ENCODE assay signal across 27 mouse cellular contexts in genomic region chr8:125406453-125406852, GRCm38 (mm10).
DNase-seq lines count a peak whose midpoint lies in the region; ATAC-seq and TF ChIP-seq lines count a peak whose summit lies in the region.
"Had no signal": no experiment of that assay in that cellular context is flagged by ENCODE, and none has a peak within 500 bp of the region (broad histone marks: within the 10 kb centered on the region; RNA-seq: fewer than 3 reads in every experiment).

No protein-coding gene starts in this region.

- H3K36me3 ChIP-seq in heart, embryonic 13.5 days = 0 out of 2 replicates have a peak, but pooled peaks cover 2% of the 10 kb centered on the region
- no peaks in the 10 kb centered on the region for H3K36me3 ChIP-seq in hindbrain, embryonic 10.5 days
- no peaks in the 10 kb centered on the region for H3K36me3 ChIP-seq in hindbrain, embryonic 13.5 days
- no peaks in the 10 kb centered on the region for H3K36me3 ChIP-seq in midbrain, embryonic 16.5 days (ENCODE audit: control insufficient read depth, insufficient read depth, low read length)
- H3K36me3 ChIP-seq in midbrain, embryonic 10.5 days = no peaks in the 10 kb centered on the region
- H3K36me3 ChIP-seq in stomach, postnatal 0 days (ENCODE audit: control insufficient read depth, insufficient read depth, low read length) = no peaks in the 10 kb centered on the region
- H3K36me3 ChIP-seq: limb, embryonic 13.5 days; lung, embryonic 15.5 days; midbrain, embryonic 12.5 days; neural tube, embryonic 12.5 days had no signal

- TF ChIP-seq EP300 in stomach, postnatal 0 days (optimal IDR thresholded peaks at IDR 0.05) = no peak

- DNase-seq in heart, adult 8-10 months (ENCODE audit: low spot score) = no peak
- no peak for DNase-seq in hindbrain, embryonic 10.5 days (ENCODE audit: low spot score)
- no peak for DNase-seq in midbrain, embryonic 10.5 days (ENCODE audit: low spot score)
- DNase-seq in stomach, postnatal 0 days (ENCODE audit: low spot score) = no peak
- DNase-seq: adrenal gland, postnatal 36 days; cerebellum, adult 18-20 months; cerebellum, postnatal 14 days; gastrocnemius, adult 2 months; gastrocnemius, postnatal 36 days; heart, adult 2 months; kidney, adult 8-10 months; kidney, postnatal 4 days; right cerebral cortex, postnatal 4 days; thymus, adult 2 months; thymus, postnatal 36 days had no signal

- no peak overlapping the region for H3K4me3 ChIP-seq in heart, embryonic 13.5 days
- no peak overlapping the region for H3K4me3 ChIP-seq in hindbrain, embryonic 10.5 days
- H3K4me3 ChIP-seq in hindbrain, embryonic 13.5 days = no peak overlapping the region
- no peak overlapping the region for H3K4me3 ChIP-seq in midbrain, embryonic 16.5 days (ENCODE audit: low read depth, low read length)
- no peak overlapping the region for H3K4me3 ChIP-seq in midbrain, embryonic 10.5 days
- no peak overlapping the region for H3K4me3 ChIP-seq in stomach, postnatal 0 days (ENCODE audit: low read depth, low read length)
- H3K4me3 ChIP-seq: erythroblast, embryonic 14.5 days; gastrocnemius, adult 2 months; heart, adult 2 months; limb, embryonic 13.5 days; lung, embryonic 15.5 days; midbrain, embryonic 12.5 days; neural tube, embryonic 12.5 days had no signal

- H3K9me3 ChIP-seq in heart, embryonic 13.5 days = peaks cover 14% of the 10 kb centered on the region
- peaks cover 15% of the 10 kb centered on the region for H3K9me3 ChIP-seq in hindbrain, embryonic 10.5 days
- no peaks in the 10 kb centered on the region for H3K9me3 ChIP-seq in hindbrain, embryonic 13.5 days
- H3K9me3 ChIP-seq in midbrain, embryonic 16.5 days (replicated peaks; ENCODE audit: control insufficient read depth, low read length, poor library complexity, severe bottlenecking) = no peaks in the 10 kb centered on the region
- H3K9me3 ChIP-seq in midbrain, embryonic 10.5 days (replicated peaks) = peaks cover 13% of the 10 kb centered on the region
- 0 out of 2 replicates have a peak, but pooled peaks cover 3% of the 10 kb centered on the region for H3K9me3 ChIP-seq in stomach, postnatal 0 days (ENCODE audit: control insufficient read depth, low read length)
- H3K9me3 ChIP-seq: lung, embryonic 15.5 days had no signal

- WGBS in heart, embryonic 13.5 days = 31% methylated on average over 5 of the region's 5 CpGs
- 64% methylated on average over 5 of the region's 5 CpGs for WGBS in hindbrain, embryonic 10.5 days
- 61% methylated on average over 5 of the region's 5 CpGs for WGBS in hindbrain, embryonic 13.5 days
- 59% methylated on average over 5 of the region's 5 CpGs for WGBS in midbrain, embryonic 16.5 days
- 65% methylated on average over 5 of the region's 5 CpGs for WGBS in midbrain, embryonic 10.5 days
- 68% methylated on average over 5 of the region's 5 CpGs for WGBS in stomach, postnatal 0 days

- TF ChIP-seq CTCF in stomach, postnatal 0 days (IDR thresholded peaks at IDR 0.05; ENCODE audit: low read depth) = no peak

- H3K4me2 ChIP-seq in heart, embryonic 13.5 days = no peak overlapping the region
- H3K4me2 ChIP-seq in hindbrain, embryonic 13.5 days = no peak overlapping the region
- H3K4me2 ChIP-seq in midbrain, embryonic 16.5 days (ENCODE audit: low read length) = no peak overlapping the region
- H3K4me2 ChIP-seq in stomach, postnatal 0 days (replicated peaks; ENCODE audit: low read depth) = no peak overlapping the region
- H3K4me2 ChIP-seq: limb, embryonic 13.5 days; liver, embryonic 11.5 days; lung, embryonic 15.5 days; midbrain, embryonic 12.5 days; neural tube, embryonic 12.5 days had no signal

- H3K27ac ChIP-seq in heart, embryonic 13.5 days (replicated peaks) = peak overlapping the region; percentile 64
- H3K27ac ChIP-seq in hindbrain, embryonic 10.5 days = peak overlapping the region; percentile 12; the same call in 1 of the 2 replicates
- H3K27ac ChIP-seq in hindbrain, embryonic 13.5 days = no peak overlapping the region
- no peak overlapping the region for H3K27ac ChIP-seq in midbrain, embryonic 16.5 days (ENCODE audit: low read length)
- no peak overlapping the region for H3K27ac ChIP-seq in midbrain, embryonic 10.5 days (replicated peaks)
- no peak overlapping the region for H3K27ac ChIP-seq in stomach, postnatal 0 days (replicated peaks)
- H3K27ac ChIP-seq: gastrocnemius, adult 2 months; heart, adult 2 months; kidney, postnatal 0 days; limb, embryonic 13.5 days; lung, embryonic 15.5 days; midbrain, embryonic 12.5 days; neural tube, embryonic 12.5 days had no signal

- ATAC-seq in heart, embryonic 13.5 days (ENCODE audit: extremely low read depth, insufficient number of reproducible peaks, low FRiP score, low TSS enrichment) = no peak
- ATAC-seq in hindbrain, embryonic 13.5 days (ENCODE audit: low FRiP score) = no peak
- ATAC-seq in midbrain, embryonic 16.5 days = 0 out of 2 replicates have a peak, but pooled peaks have one; percentile 14
- 0 out of 2 replicates have a peak, but pooled peaks have one; percentile 13 for ATAC-seq in stomach, postnatal 0 days (ENCODE audit: low FRiP score, low TSS enrichment)
- ATAC-seq: CD4-positive, CD25-positive, alpha-beta regulatory T cell, adult 4 months; forebrain, embryonic 16.5 days had no signal

- peaks cover 41% of the 10 kb centered on the region for H3K4me1 ChIP-seq in heart, embryonic 13.5 days
- H3K4me1 ChIP-seq in hindbrain, embryonic 10.5 days (replicated peaks) = peaks cover 41% of the 10 kb centered on the region
- H3K4me1 ChIP-seq in hindbrain, embryonic 13.5 days (replicated peaks) = peaks cover 24% of the 10 kb centered on the region
- H3K4me1 ChIP-seq in midbrain, embryonic 16.5 days (ENCODE audit: control insufficient read depth, insufficient read depth, low read length) = no peaks in the 10 kb centered on the region; the same call in 1 of the 2 replicates
- peaks cover 37% of the 10 kb centered on the region for H3K4me1 ChIP-seq in midbrain, embryonic 10.5 days
- no peaks in the 10 kb centered on the region for H3K4me1 ChIP-seq in stomach, postnatal 0 days (replicated peaks; ENCODE audit: control insufficient read depth, insufficient read depth)

- no peak overlapping the region for H3K9ac ChIP-seq in heart, embryonic 13.5 days
- no peak overlapping the region for H3K9ac ChIP-seq in hindbrain, embryonic 13.5 days
- H3K9ac ChIP-seq in midbrain, embryonic 16.5 days (ENCODE audit: low read depth, low read length) = no peak overlapping the region
- H3K9ac ChIP-seq in stomach, postnatal 0 days (ENCODE audit: low read length) = no peak overlapping the region
- H3K9ac ChIP-seq: limb, embryonic 13.5 days; lung, embryonic 15.5 days; midbrain, embryonic 12.5 days; neural tube, embryonic 12.5 days had no signal

- H3K27me3 ChIP-seq in heart, embryonic 13.5 days (replicated peaks) = no peaks in the 10 kb centered on the region
- H3K27me3 ChIP-seq in hindbrain, embryonic 10.5 days (ENCODE audit: insufficient read depth, poor library complexity, severe bottlenecking) = no peaks in the 10 kb centered on the region
- H3K27me3 ChIP-seq in hindbrain, embryonic 13.5 days = no peaks in the 10 kb centered on the region
- no peaks in the 10 kb centered on the region for H3K27me3 ChIP-seq in midbrain, embryonic 16.5 days (ENCODE audit: control insufficient read depth, insufficient read depth, low read depth, low read length)
- peaks cover 9% of the 10 kb centered on the region; the same call in 1 of the 2 replicates for H3K27me3 ChIP-seq in midbrain, embryonic 10.5 days (ENCODE audit: low read depth, poor library complexity, severe bottlenecking)
- no peaks in the 10 kb centered on the region for H3K27me3 ChIP-seq in stomach, postnatal 0 days (ENCODE audit: control insufficient read depth, insufficient read depth, low read length)
- H3K27me3 ChIP-seq: limb, embryonic 13.5 days; lung, embryonic 15.5 days; midbrain, embryonic 12.5 days had no signal

Comparison
In these comparisons a context has a peak if more than half of its experiments do, and no peak if none do; other contexts are left out.
1. H3K27ac ChIP-seq: peak in heart, embryonic 13.5 days (single experiment) and hindbrain, embryonic 10.5 days (single experiment); none in hindbrain, embryonic 13.5 days (single experiment), midbrain, embryonic 16.5 days (single experiment), midbrain, embryonic 10.5 days (single experiment) and stomach, postnatal 0 days (single experiment).
2. ATAC-seq: peak in midbrain, embryonic 16.5 days (single experiment) and stomach, postnatal 0 days (single experiment); none in heart, embryonic 13.5 days (single experiment) and hindbrain, embryonic 13.5 days (single experiment).